Comparison of ENCODE assay signal across 18 mouse cellular contexts in the genomic region with DNA sequence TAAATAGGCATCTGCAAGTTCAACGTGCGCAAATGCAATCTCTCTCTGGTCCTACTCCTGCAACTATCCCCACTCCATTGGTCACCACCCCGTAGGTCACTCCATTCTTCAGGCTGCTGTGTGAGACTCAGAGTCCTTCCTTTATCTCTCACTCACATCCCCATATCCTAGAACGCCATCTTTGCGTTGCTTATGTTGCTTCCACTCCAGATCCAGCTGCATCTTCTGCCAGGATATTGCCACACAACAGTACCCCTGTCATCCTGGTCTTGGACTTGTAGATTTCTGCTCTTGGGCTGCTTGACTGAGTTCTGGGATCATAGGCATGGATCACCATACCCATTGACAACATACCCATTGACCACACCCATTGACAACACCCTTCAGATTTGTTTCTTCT.
DNase-seq lines count a peak whose midpoint lies in the region; ATAC-seq and TF ChIP-seq lines count a peak whose summit lies in the region.
"Had no signal": no experiment of that assay in that cellular context is flagged by ENCODE, and none has a peak within 500 bp of the region (broad histone marks: within the 10 kb centered on the region; RNA-seq: fewer than 3 reads in every experiment).

No protein-coding gene starts in this region.

- H3K4me1 ChIP-seq in heart, adult 2 months (ENCODE audit: control insufficient read depth, insufficient read depth, low read length) = peaks cover 19% of the 10 kb centered on the region
- H3K4me1 ChIP-seq in midbrain, embryonic 11.5 days (ENCODE audit: control insufficient read depth, insufficient read depth, low read length) = no peaks in the 10 kb centered on the region
- H3K4me1 ChIP-seq in midbrain, embryonic 13.5 days (replicated peaks) = no peaks in the 10 kb centered on the region
- H3K4me1 ChIP-seq in stomach, postnatal 0 days (replicated peaks; ENCODE audit: control insufficient read depth, insufficient read depth) = no peaks in the 10 kb centered on the region

- H3K27ac ChIP-seq in heart, adult 2 months = no peak overlapping the region; the same call in 1 of the 2 replicates
- H3K27ac ChIP-seq in midbrain, embryonic 11.5 days (ENCODE audit: low read depth, low read length) = no peak overlapping the region
- H3K27ac ChIP-seq in midbrain, embryonic 13.5 days = no peak overlapping the region
- H3K27ac ChIP-seq in stomach, postnatal 0 days (replicated peaks) = no peak overlapping the region
- H3K27ac ChIP-seq: embryonic facial prominence, embryonic 10.5 days; embryonic facial prominence, embryonic 12.5 days had no signal

- no peak overlapping the region for H3K9ac ChIP-seq in heart, adult 2 months (ENCODE audit: low read depth, low read length)
- H3K9ac ChIP-seq in midbrain, embryonic 11.5 days (ENCODE audit: low read length) = no peak overlapping the region
- H3K9ac ChIP-seq in midbrain, embryonic 13.5 days (replicated peaks) = no peak overlapping the region
- no peak overlapping the region for H3K9ac ChIP-seq in stomach, postnatal 0 days (ENCODE audit: low read length)
- H3K9ac ChIP-seq: embryonic facial prominence, embryonic 12.5 days had no signal

- no peaks in the 10 kb centered on the region for H3K27me3 ChIP-seq in heart, adult 2 months (ENCODE audit: control insufficient read depth, insufficient read depth, low read length)
- H3K27me3 ChIP-seq in midbrain, embryonic 11.5 days (ENCODE audit: control insufficient read depth, insufficient read depth, low read length) = no peaks in the 10 kb centered on the region
- H3K27me3 ChIP-seq in midbrain, embryonic 13.5 days = no peaks in the 10 kb centered on the region
- no peaks in the 10 kb centered on the region for H3K27me3 ChIP-seq in stomach, postnatal 0 days (ENCODE audit: control insufficient read depth, insufficient read depth, low read length)
- H3K27me3 ChIP-seq: embryonic facial prominence, embryonic 12.5 days had no signal

- no peak overlapping the region for H3K4me3 ChIP-seq in heart, adult 2 months
- H3K4me3 ChIP-seq in midbrain, embryonic 11.5 days (ENCODE audit: low read depth, low read length) = no peak overlapping the region
- H3K4me3 ChIP-seq in midbrain, embryonic 13.5 days (replicated peaks) = no peak overlapping the region
- no peak overlapping the region for H3K4me3 ChIP-seq in stomach, postnatal 0 days (ENCODE audit: low read depth, low read length)
- H3K4me3 ChIP-seq: embryonic facial prominence, embryonic 10.5 days; embryonic facial prominence, embryonic 12.5 days had no signal

- no peak for TF ChIP-seq POLR2A in heart, adult 2 months (IDR thresholded peaks at IDR 0.05; ENCODE audit: insufficient read depth, low read depth, low read length)

- no peaks in the 10 kb centered on the region for H3K9me3 ChIP-seq in midbrain, embryonic 11.5 days (ENCODE audit: control insufficient read depth, low read length)
- no peaks in the 10 kb centered on the region for H3K9me3 ChIP-seq in midbrain, embryonic 13.5 days
- H3K9me3 ChIP-seq in stomach, postnatal 0 days (ENCODE audit: control insufficient read depth, low read length) = no peaks in the 10 kb centered on the region
- H3K9me3 ChIP-seq: embryonic facial prominence, embryonic 10.5 days; embryonic facial prominence, embryonic 12.5 days had no signal

- H3K4me2 ChIP-seq in midbrain, embryonic 11.5 days = no peak overlapping the region
- H3K4me2 ChIP-seq in midbrain, embryonic 13.5 days (replicated peaks) = no peak overlapping the region
- H3K4me2 ChIP-seq in stomach, postnatal 0 days (replicated peaks; ENCODE audit: low read depth) = no peak overlapping the region
- H3K4me2 ChIP-seq: embryonic facial prominence, embryonic 12.5 days had no signal

- intact Hi-C loops in heart, adult 2 months (cut with DNase I) = loop anchor here (2.0 kb wide), 1 partner anchor 14 kb away; no protein-coding TSS in a partner anchor

- H3K79me2 ChIP-seq in heart, adult 2 months (replicated peaks; ENCODE audit: control insufficient read depth, insufficient read depth, low read length) = peaks cover 5% of the 10 kb centered on the region

- WGBS in heart, adult 2 months = 92% methylated on average over 5 of the region's 5 CpGs
- WGBS in midbrain, embryonic 11.5 days = 89% methylated on average over 5 of the region's 5 CpGs
- 93% methylated on average over 5 of the region's 5 CpGs for WGBS in midbrain, embryonic 13.5 days
- WGBS in stomach, postnatal 0 days = 85% methylated on average over 5 of the region's 5 CpGs

- no peak for ATAC-seq in midbrain, embryonic 11.5 days (ENCODE audit: low FRiP score)
- no peak for ATAC-seq in midbrain, embryonic 13.5 days
- peak; percentile 16 for ATAC-seq in granulocyte monocyte progenitor cell, adult 5-6 weeks (replicated peaks; ENCODE audit: poor library complexity, severe bottlenecking)
- ATAC-seq in stomach, postnatal 0 days (ENCODE audit: low FRiP score, low TSS enrichment) = no peak
- ATAC-seq: forebrain, embryonic 14.5 days; forebrain, embryonic 16.5 days had no signal

- TF ChIP-seq EP300 in heart, adult 2 months (IDR thresholded peaks at IDR 0.05; ENCODE audit: insufficient read depth, low read depth, low read length) = no peak
- no peak for TF ChIP-seq EP300 in stomach, postnatal 0 days (optimal IDR thresholded peaks at IDR 0.05)

- peaks cover 35% of the 10 kb centered on the region for H3K36me3 ChIP-seq in heart, adult 2 months (ENCODE audit: control insufficient read depth, insufficient read depth, low read length)
- no peaks in the 10 kb centered on the region for H3K36me3 ChIP-seq in midbrain, embryonic 11.5 days (ENCODE audit: control insufficient read depth, insufficient read depth, low read length)
- no peaks in the 10 kb centered on the region for H3K36me3 ChIP-seq in midbrain, embryonic 13.5 days
- no peaks in the 10 kb centered on the region for H3K36me3 ChIP-seq in stomach, postnatal 0 days (ENCODE audit: control insufficient read depth, insufficient read depth, low read length)
- H3K36me3 ChIP-seq: embryonic facial prominence, embryonic 10.5 days; embryonic facial prominence, embryonic 12.5 days had no signal

- TF ChIP-seq CTCF in heart, adult 2 months (IDR thresholded peaks at IDR 0.05) = no peak
- TF ChIP-seq CTCF in stomach, postnatal 0 days (IDR thresholded peaks at IDR 0.05; ENCODE audit: low read depth) = no peak

- peak; percentile 71 for DNase-seq in heart, adult 11 months
- DNase-seq in heart, adult 2 months = no peak
- DNase-seq in midbrain, embryonic 11.5 days (ENCODE audit: low spot score, missing footprints) = peak; percentile 51
- no peak for DNase-seq in stomach, postnatal 0 days (ENCODE audit: low spot score)
- DNase-seq: adrenal gland, adult 2 months; adrenal gland, postnatal 10 days; adrenal gland, postnatal 25 days; cerebellum, adult 11-12 months; cerebellum, adult 2 months; cerebellum, adult 9-10 months; cerebellum, postnatal 10 days; cerebellum, postnatal 25 days had no signal

Comparison
In these comparisons a context has a peak if more than half of its experiments do, and no peak if none do; other contexts are left out.
1. DNase-seq: peak in heart, adult 11 months (single experiment) and midbrain, embryonic 11.5 days (single experiment); none in heart, adult 2 months (0 of 2) and stomach, postnatal 0 days (single experiment).